Mouse (Mus musculus) adrenal gland, adult 2 months (tissue): Measurements from ENCODE around the gene Cd4. TPM values are rescaled to one million over a fixed set of nuclear protein-coding genes. Genes with fewer than 3 reads are reported as not detected.
"Not testable (repeated sequence)": the region's sequence is repeated elsewhere in the genome, so short reads cannot be mapped to it uniquely, and the experiment has no call there.

Experiments used
- DNase-seq: peaks from one replicate; pipeline ENCODE4 v3.0.0; 2021
- polyA plus RNA-seq: library from polyadenylated mRNA; depleted of rRNA; stranded (reverse); fragments of >200 nt; gene quantifications from 2 replicates; pipeline ENCODE4 v1.2.3, GENCODE M21; 2012
- total RNA-seq, 2 experiments: library from RNA; stranded (reverse); gene quantifications; 2 replicates each; pipeline ENCODE4 v1.2.3; 2021

The Cd4 gene
- total and polyA plus RNA-seq, 3 experiments: 0.31 to 0.61 (median 0.55) TPM

- DNase-seq: no peak
These were observed 37.5 kb downstream of the Cd4 start for GRCm38 (mm10) chr6:124850535-124850934.

- DNase-seq: peak; percentile 88
These were observed 40.7 kb downstream of the Cd4 start for GRCm38 (mm10) chr6:124847305-124847704.

GRCm38 (mm10) chr6:124840241-124841167 lies 47.5 kb downstream of the Cd4 start, which contains the start of gene Gnb3:
TSS of gene Gnb3 (minus strand) at chr6:124840275.
- DNase-seq: peak; percentile 36

- DNase-seq: peak; percentile 48
These were observed 48.2 kb downstream of the Cd4 start for GRCm38 (mm10) chr6:124839805-124840204.

- no peak for DNase-seq
These were observed 51.6 kb downstream of the Cd4 start for GRCm38 (mm10) chr6:124836411-124836810.

GRCm38 (mm10) chr6:124835531-124835930 lies 52.5 kb downstream of the Cd4 start:
- DNase-seq: no peak

GRCm38 (mm10) chr6:124834512-124835081 lies 53.4 kb downstream of the Cd4 start:
- peak; percentile 34 for DNase-seq

GRCm38 (mm10) chr6:124831649-124832048 lies 56.4 kb downstream of the Cd4 start:
- DNase-seq: no peak

- DNase-seq: not testable (repeated sequence)
These were observed 56.8 kb downstream of the Cd4 start for GRCm38 (mm10) chr6:124831199-124831598.

GRCm38 (mm10) chr6:124829799-124830700 lies 58.0 kb downstream of the Cd4 start:
- peak; percentile 95 for DNase-seq

- DNase-seq: peak; percentile 100
These were observed 58.9 kb downstream of the Cd4 start, which contains the start of the genes Usp5 and Cdca3 for GRCm38 (mm10) chr6:124828868-124829798. TSS of gene Usp5 (minus strand) at chr6:124829484. TSS of gene Cdca3 (plus strand) at chr6:124829547.

GRCm38 (mm10) chr6:124828101-124828592 lies 59.9 kb downstream of the Cd4 start:
- peak; percentile 80 for DNase-seq

- no peak for DNase-seq
These were observed 66.0 kb downstream of the Cd4 start for GRCm38 (mm10) chr6:124822049-124822448.

GRCm38 (mm10) chr6:124820891-124821290 lies 67.1 kb downstream of the Cd4 start:
- no peak for DNase-seq

GRCm38 (mm10) chr6:124817971-124818370 lies 70.0 kb downstream of the Cd4 start:
- DNase-seq: no peak

GRCm38 (mm10) chr6:124817563-124817962 lies 70.5 kb downstream of the Cd4 start:
- no peak for DNase-seq

GRCm38 (mm10) chr6:124817125-124817524 lies 70.9 kb downstream of the Cd4 start:
- DNase-seq: peak; percentile 0

GRCm38 (mm10) chr6:124816611-124817010 lies 71.4 kb downstream of the Cd4 start:
- peak; percentile 0 for DNase-seq

- DNase-seq: no peak
These were observed 72.9 kb downstream of the Cd4 start for GRCm38 (mm10) chr6:124814858-124815774.
